Mouse (Mus musculus): ENCODE data around the gene Nudt3. TPM values are rescaled to one million over a fixed set of nuclear protein-coding genes. Genes with fewer than 3 reads are reported as not detected.

Gene Nudt3
- polyA plus RNA-seq, 1 experiment from 2014 or later, result 34.4 TPM

GRCm38 (mm10) chr17:27565942-27566267 lies 57.4 kb downstream of the Nudt3 start:
- no peak for DNase-seq
- Histone ChIP-seq H3K27ac (ENCODE audit: low read depth) (no peak overlapping the region), H3K4me2 (peak overlapping the region; percentile 98), H3K36me3 (ENCODE audit: insufficient read depth) (peaks cover 13% of the 10 kb centered on the region), H3K4me1 (ENCODE audit: insufficient read depth) (0 out of 2 replicates have a peak, but pooled peaks cover 6% of the 10 kb centered on the region), H3K9me3 (ENCODE audit: low read depth, low read length) (no peaks in the 10 kb centered on the region), H3K27me3 (ENCODE audit: insufficient read depth, low read length) (no peaks in the 10 kb centered on the region), H3K9ac (peak overlapping the region; percentile 62), H3K4me3 (ENCODE audit: low read depth, low read length) (peak overlapping the region; percentile 61)
- TF ChIP-seq CTCF (IDR thresholded peaks at IDR 0.05; ENCODE audit: low read depth), result no peak
- ATAC-seq (ENCODE audit: insufficient read depth), result no peak; the same call in none of the 2 replicates
- WGBS, result under 1% methylated on average over 13 of the region's 13 CpGs

- peak; percentile 95 for ATAC-seq (ENCODE audit: insufficient read depth)
- peak within 1 kb of the TSS; percentile 98 for H3K4me2 ChIP-seq
- H3K4me3 ChIP-seq (ENCODE audit: low read depth, low read length), result peak within 1 kb of the TSS; percentile 61
- H3K9me3 ChIP-seq (ENCODE audit: low read depth, low read length), result no peaks in the 10 kb centered on the region
- WGBS, result under 1% methylated on average over 58 of the region's 58 CpGs
- peak within 1 kb of the TSS; percentile 62 for H3K9ac ChIP-seq
- TF ChIP-seq CTCF (IDR thresholded peaks at IDR 0.05; ENCODE audit: low read depth), result peak; percentile 65
- H3K27ac ChIP-seq (ENCODE audit: low read depth), result no peak within 1 kb of the TSS; the same call in 1 of the 2 replicates
- 0 out of 2 replicates have a peak, but pooled peaks cover 6% of the 10 kb centered on the region for H3K4me1 ChIP-seq (ENCODE audit: insufficient read depth)
- H3K36me3 ChIP-seq (ENCODE audit: insufficient read depth), result peaks cover 18% of the 10 kb centered on the region
- H3K27me3 ChIP-seq (ENCODE audit: insufficient read depth, low read length), result no peaks in the 10 kb centered on the region
- DNase-seq, result peak; percentile 96
Observed at GRCm38 (mm10) chr17:27565163-27565941, 57.9 kb downstream of the Nudt3 start, which contains the start of gene AI413582. AI413582 (minus strand) TSS chr17:27565756.

GRCm38 (mm10) chr17:27564391-27565162 lies 58.7 kb downstream of the Nudt3 start:
- H3K4me3 ChIP-seq (ENCODE audit: low read depth, low read length), result peak overlapping the region; percentile 61
- peak overlapping the region; percentile 62; the same call in 1 of the 2 replicates for H3K9ac ChIP-seq
- H3K27ac ChIP-seq (ENCODE audit: low read depth), result no peak overlapping the region; the same call in 1 of the 2 replicates
- peak overlapping the region; percentile 98 for H3K4me2 ChIP-seq
- peaks cover 22% of the 10 kb centered on the region for H3K36me3 ChIP-seq (ENCODE audit: insufficient read depth)
- H3K9me3 ChIP-seq (ENCODE audit: low read depth, low read length), result no peaks in the 10 kb centered on the region
- no peaks in the 10 kb centered on the region for H3K27me3 ChIP-seq (ENCODE audit: insufficient read depth, low read length)
- TF ChIP-seq CTCF (IDR thresholded peaks at IDR 0.05; ENCODE audit: low read depth), result peak; percentile 48
- H3K4me1 ChIP-seq (ENCODE audit: insufficient read depth), result 0 out of 2 replicates have a peak, but pooled peaks cover 6% of the 10 kb centered on the region
- 11% methylated on average over 20 of the region's 20 CpGs for WGBS
- ATAC-seq (ENCODE audit: insufficient read depth) (no peak; the same call in 1 of the 2 replicates), DNase-seq (peak; percentile 28)

GRCm38 (mm10) chr17:27563771-27564244 lies 59.5 kb downstream of the Nudt3 start:
- Histone ChIP-seq H3K27me3 (ENCODE audit: insufficient read depth, low read length) (no peaks in the 10 kb centered on the region), H3K4me1 (ENCODE audit: insufficient read depth) (0 out of 2 replicates have a peak, but pooled peaks cover 6% of the 10 kb centered on the region), H3K9ac (no peak overlapping the region), H3K27ac (ENCODE audit: low read depth) (no peak overlapping the region), H3K9me3 (ENCODE audit: low read depth, low read length) (no peaks in the 10 kb centered on the region), H3K36me3 (ENCODE audit: insufficient read depth) (peaks cover 22% of the 10 kb centered on the region), H3K4me3 (ENCODE audit: low read depth, low read length) (no peak overlapping the region), H3K4me2 (0 out of 2 replicates have a peak overlapping the region, but pooled peaks have one; percentile 98)
- no peak for DNase-seq
- 44% methylated on average over 7 of the region's 7 CpGs for WGBS
- TF ChIP-seq CTCF (IDR thresholded peaks at IDR 0.05; ENCODE audit: low read depth), result no peak
- no peak for ATAC-seq (ENCODE audit: insufficient read depth)

- Histone ChIP-seq H3K27ac (ENCODE audit: low read depth) (no peak overlapping the region), H3K4me3 (ENCODE audit: low read depth, low read length) (no peak overlapping the region), H3K9ac (no peak overlapping the region), H3K9me3 (ENCODE audit: low read depth, low read length) (no peaks in the 10 kb centered on the region), H3K27me3 (ENCODE audit: insufficient read depth, low read length) (no peaks in the 10 kb centered on the region), H3K4me1 (ENCODE audit: insufficient read depth) (peaks cover 15% of the 10 kb centered on the region; the same call in 1 of the 2 replicates), H3K4me2 (no peak overlapping the region), H3K36me3 (ENCODE audit: insufficient read depth) (peaks cover 22% of the 10 kb centered on the region)
- DNase-seq (no peak), ATAC-seq (ENCODE audit: insufficient read depth) (no peak)
- no peak for TF ChIP-seq CTCF (IDR thresholded peaks at IDR 0.05; ENCODE audit: low read depth)
- WGBS, result 54% methylated on average over 9 of the region's 11 CpGs
Observed at GRCm38 (mm10) chr17:27561809-27562526, 61.3 kb downstream of the Nudt3 start.

- Histone ChIP-seq H3K36me3 (ENCODE audit: insufficient read depth) (peaks cover 22% of the 10 kb centered on the region), H3K4me1 (ENCODE audit: insufficient read depth) (peaks cover 15% of the 10 kb centered on the region; the same call in 1 of the 2 replicates), H3K9me3 (ENCODE audit: low read depth, low read length) (no peaks in the 10 kb centered on the region), H3K9ac (no peak overlapping the region), H3K4me3 (ENCODE audit: low read depth, low read length) (no peak overlapping the region), H3K27me3 (ENCODE audit: insufficient read depth, low read length) (no peaks in the 10 kb centered on the region), H3K4me2 (no peak overlapping the region), H3K27ac (ENCODE audit: low read depth) (no peak overlapping the region)
- no peak for TF ChIP-seq CTCF (IDR thresholded peaks at IDR 0.05; ENCODE audit: low read depth)
- DNase-seq, result no peak
- ATAC-seq (ENCODE audit: insufficient read depth), result no peak
- 80% methylated on average over 13 of the region's 13 CpGs for WGBS
Observed at GRCm38 (mm10) chr17:27560926-27561480, 62.3 kb downstream of the Nudt3 start.
